Mouse (Mus musculus) liver, embryonic 16.5 days (tissue): ENCODE measurements at regions not wholly inside any gene's neighbourhood (a gene's known extent, or its start where the extent isn't known, plus 50 kb on each side); places are given as distances from the start of the nearest gene placed in this dataset.

Experiments used
- ATAC-seq: fragments of 200-750 bp; cut with Nextera tagmentation; 2 replicates; pipeline ENCODE4 v1.8.0; 2017; ENCODE audit warnings: low read depth, mild to moderate bottlenecking, moderate number of reproducible peaks, moderate library complexity
- H3K27ac ChIP-seq: fragments of 300-500 bp; sonication (generic); 2 replicates; pipeline ENCODE4 v1.5.1; 2014; ENCODE audit warnings: mild to moderate bottlenecking, low read length
- H3K27me3 ChIP-seq: fragments of 300-500 bp; sonication (generic); 2 replicates; pipeline ENCODE4 v1.6.1; 2014; ENCODE audit warnings: low read depth, low read length, mixed read lengths; ENCODE audit not compliant: control insufficient read depth, insufficient read depth
- H3K36me3 ChIP-seq: fragments of 300-500 bp; sonication (generic); 2 replicates; pipeline ENCODE4 v1.6.1; 2014; ENCODE audit warnings: mild to moderate bottlenecking; ENCODE audit not compliant: control insufficient read depth, insufficient read depth
- H3K4me1 ChIP-seq: fragments of 300-500 bp; sonication (generic); 2 replicates; pipeline ENCODE4 v1.6.1; 2014; ENCODE audit warnings: low read depth, low read length, mixed read lengths; ENCODE audit not compliant: control insufficient read depth
- H3K4me2 ChIP-seq: fragments of 300-500 bp; sonication (generic); 2 replicates; pipeline ENCODE4 v1.6.1; 2014; ENCODE audit warnings: low read depth, low read length, mixed read lengths
- H3K4me3 ChIP-seq: fragments of 300-500 bp; sonication (generic); 2 replicates; pipeline ENCODE4 v1.5.1; 2014; ENCODE audit warnings: low read depth, mild to moderate bottlenecking, low read length
- H3K9ac ChIP-seq: fragments of 300-500 bp; sonication (generic); 2 replicates; pipeline ENCODE4 v1.6.1; 2014; ENCODE audit warnings: low read depth, low read length
- H3K9me3 ChIP-seq: fragments of 300-500 bp; sonication (generic); replicated peaks from 2 replicates; pipeline ENCODE4 v1.6.1; 2016; ENCODE audit warnings: low read length; ENCODE audit not compliant: control insufficient read depth
- WGBS: fragments of 180-500 bp; shearing (Covaris S2); extraction: QIAGEN DNeasy Blood & Tissue Kit; methylation state at CpG from one replicate; pipeline ENCODE4 v1.1.7; 2014; ENCODE audit not compliant: insufficient replicate concordance; 5-methylcytosine and 5-hydroxymethylcytosine counted together

- Histone ChIP-seq H3K9ac (no peak overlapping the region), H3K4me2 (peak overlapping the region; percentile 57), H3K4me1 (peaks cover 5% of the 10 kb centered on the region), H3K27me3 (no peaks in the 10 kb centered on the region), H3K4me3 (peak overlapping the region; percentile 36), H3K36me3 (no peaks in the 10 kb centered on the region), H3K9me3 (no peaks in the 10 kb centered on the region), H3K27ac (no peak overlapping the region)
- WGBS: 24% methylated on average over 10 of the region's 10 CpGs
- no peak for ATAC-seq
Observed at GRCm38 (mm10) chr4:9136188-9136569, 897.3 kb upstream of the Car8 start.

GRCm38 (mm10) chr4:9135481-9136187 is 896.8 kb upstream of the Car8 start:
- H3K36me3 ChIP-seq: no peaks in the 10 kb centered on the region
- H3K4me2 ChIP-seq: peak overlapping the region; percentile 57
- no peak overlapping the region for H3K9ac ChIP-seq
- ATAC-seq: peak; percentile 55; the same call in 1 of the 2 replicates
- no peaks in the 10 kb centered on the region for H3K27me3 ChIP-seq
- H3K4me3 ChIP-seq: peak overlapping the region; percentile 36
- peaks cover 5% of the 10 kb centered on the region for H3K4me1 ChIP-seq
- no peaks in the 10 kb centered on the region for H3K9me3 ChIP-seq
- WGBS: 11% methylated on average over 21 of the region's 21 CpGs
- no peak overlapping the region for H3K27ac ChIP-seq

DNA sequence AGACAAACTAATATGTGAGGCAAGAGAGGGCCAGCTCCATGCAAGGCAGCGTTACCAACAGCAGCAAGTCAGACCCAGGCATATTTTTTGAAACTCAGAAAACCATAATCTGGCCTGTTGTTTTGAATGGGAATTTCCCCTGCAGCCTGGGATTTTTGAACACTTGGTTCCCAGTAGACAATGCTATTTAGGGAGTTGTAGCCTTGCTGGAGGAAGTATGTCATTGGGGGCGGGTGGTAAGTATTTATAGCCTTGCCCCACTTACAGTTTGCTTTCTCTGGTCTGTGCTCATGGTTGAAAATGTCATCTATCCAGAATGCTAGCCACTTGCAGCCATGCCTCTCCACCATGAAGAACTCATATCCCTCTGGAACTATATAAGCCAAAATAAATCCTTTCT is 894.9 kb upstream of the Car8 start:
- H3K9ac ChIP-seq: no peak overlapping the region
- no peak overlapping the region for H3K4me2 ChIP-seq
- no peak overlapping the region for H3K27ac ChIP-seq

GRCm38 (mm10) chr4:9132982-9133625 is 894.3 kb upstream of the Car8 start:
- Histone ChIP-seq H3K9me3 (no peaks in the 10 kb centered on the region), H3K9ac (no peak overlapping the region), H3K36me3 (no peaks in the 10 kb centered on the region), H3K4me3 (no peak overlapping the region), H3K27me3 (no peaks in the 10 kb centered on the region), H3K27ac (no peak overlapping the region), H3K4me1 (peaks cover 5% of the 10 kb centered on the region), H3K4me2 (no peak overlapping the region)
- WGBS: 61% methylated on average over 12 of the region's 12 CpGs
- ATAC-seq: no peak

More for the DNA sequence above, 894.9 kb upstream of the Car8 start:
- H3K4me1 ChIP-seq: peaks cover 5% of the 10 kb centered on the region
- no peak overlapping the region for H3K4me3 ChIP-seq
- H3K27me3 ChIP-seq: no peaks in the 10 kb centered on the region
- no peaks in the 10 kb centered on the region for H3K9me3 ChIP-seq
- no peaks in the 10 kb centered on the region for H3K36me3 ChIP-seq
- no peak for ATAC-seq
- WGBS: 57% methylated on average over 2 of the region's 2 CpGs

GRCm38 (mm10) chr4:9132356-9132755 is 893.5 kb upstream of the Car8 start:
- H3K4me3 ChIP-seq: no peak overlapping the region
- ATAC-seq: no peak
- no peaks in the 10 kb centered on the region for H3K36me3 ChIP-seq
- WGBS: 72% methylated on average over 6 of the region's 6 CpGs
- no peak overlapping the region for H3K27ac ChIP-seq
- H3K27me3 ChIP-seq: no peaks in the 10 kb centered on the region
- H3K9me3 ChIP-seq: no peaks in the 10 kb centered on the region
- H3K4me2 ChIP-seq: peak overlapping the region; percentile 15; the same call in 1 of the 2 replicates
- peaks cover 5% of the 10 kb centered on the region for H3K4me1 ChIP-seq
- H3K9ac ChIP-seq: no peak overlapping the region

- Histone ChIP-seq H3K9ac (no peak overlapping the region), H3K27ac (no peak overlapping the region), H3K4me3 (no peak overlapping the region), H3K4me1 (peaks cover 5% of the 10 kb centered on the region), H3K9me3 (no peaks in the 10 kb centered on the region), H3K4me2 (no peak overlapping the region), H3K36me3 (no peaks in the 10 kb centered on the region), H3K27me3 (no peaks in the 10 kb centered on the region)
- ATAC-seq: 0 out of 2 replicates have a peak, but pooled peaks have one; percentile 16
- 33% methylated on average over 9 of the region's 9 CpGs for WGBS
Observed at GRCm38 (mm10) chr4:9131610-9132009, 892.8 kb upstream of the Car8 start.

- 40% methylated on average over 11 of the region's 11 CpGs for WGBS
- H3K9ac ChIP-seq: no peak overlapping the region
Observed at GRCm38 (mm10) chr4:9125236-9125963, 886.6 kb upstream of the Car8 start.

GRCm38 (mm10) chr4:9124586-9125232 is 885.9 kb upstream of the Car8 start:
- ATAC-seq: no peak
- no peaks in the 10 kb centered on the region for H3K36me3 ChIP-seq
- H3K9me3 ChIP-seq: no peaks in the 10 kb centered on the region
- H3K27me3 ChIP-seq: no peaks in the 10 kb centered on the region
- H3K4me3 ChIP-seq: no peak overlapping the region
- H3K27ac ChIP-seq: no peak overlapping the region
- no peak overlapping the region for H3K9ac ChIP-seq
- WGBS: 82% methylated on average over 4 of the region's 4 CpGs
- no peak overlapping the region for H3K4me2 ChIP-seq
- H3K4me1 ChIP-seq: no peaks in the 10 kb centered on the region

More at GRCm38 (mm10) chr4:9125236-9125963, 886.6 kb upstream of the Car8 start:
- Histone ChIP-seq H3K4me3 (no peak overlapping the region), H3K4me1 (no peaks in the 10 kb centered on the region), H3K36me3 (no peaks in the 10 kb centered on the region), H3K27me3 (no peaks in the 10 kb centered on the region), H3K27ac (no peak overlapping the region), H3K9me3 (no peaks in the 10 kb centered on the region), H3K4me2 (no peak overlapping the region)
- no peak for ATAC-seq
